In the genomic region with DNA sequence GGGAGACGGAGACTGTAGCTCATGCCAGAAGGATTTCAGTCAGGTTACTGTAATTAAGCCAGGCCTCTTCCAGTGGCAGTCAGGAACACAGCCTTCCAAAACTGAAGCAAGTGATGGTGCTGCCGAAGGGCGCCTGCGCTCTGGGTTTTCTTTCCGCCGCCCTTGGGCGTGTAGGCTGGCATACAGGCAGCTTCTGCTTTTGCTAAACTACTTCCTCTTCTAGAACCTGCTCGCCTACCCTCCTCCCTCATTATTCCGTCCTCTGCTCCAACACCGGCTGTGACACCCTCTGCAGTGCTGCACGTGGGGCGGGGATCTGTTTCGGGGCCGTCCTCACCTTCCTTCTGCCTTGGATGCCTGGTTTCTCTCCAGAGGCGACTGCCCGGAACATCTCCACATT, we compare ENCODE assay signal across 8 mouse cellular contexts. TPM values are rescaled to one million over a fixed set of nuclear protein-coding genes. Genes with fewer than 3 reads are reported as not detected.
DNase-seq lines count a peak whose midpoint lies in the region; ATAC-seq and TF ChIP-seq lines count a peak whose summit lies in the region.

No protein-coding gene starts in this region.

- no peaks in the 10 kb centered on the region for H3K36me3 ChIP-seq in midbrain, embryonic 13.5 days

- TF ChIP-seq CTCF in lung, adult 2 months (IDR thresholded peaks at IDR 0.05; ENCODE audit: insufficient read depth, low read length) = no peak

- H3K27ac ChIP-seq in midbrain, embryonic 13.5 days = no peak overlapping the region

- H3K9ac ChIP-seq in midbrain, embryonic 13.5 days (replicated peaks) = no peak overlapping the region

- no peak overlapping the region for H3K4me2 ChIP-seq in midbrain, embryonic 13.5 days (replicated peaks)

- peaks cover 9% of the 10 kb centered on the region; the same call in 1 of the 2 replicates for H3K4me1 ChIP-seq in lung, adult 2 months (ENCODE audit: control insufficient read depth, insufficient read depth, low read length)
- H3K4me1 ChIP-seq in midbrain, embryonic 13.5 days (replicated peaks) = peaks cover 13% of the 10 kb centered on the region

- no peaks in the 10 kb centered on the region for H3K9me3 ChIP-seq in midbrain, embryonic 13.5 days

- TF ChIP-seq POLR2A in lung, adult 2 months (IDR thresholded peaks at IDR 0.05; ENCODE audit: borderline replicate concordance, extremely low read depth, low read depth, low read length) = no peak

- WGBS in lung, adult 2 months = 70% methylated on average over 16 of the region's 16 CpGs
- 79% methylated on average over 16 of the region's 16 CpGs for WGBS in midbrain, embryonic 13.5 days

- peak; percentile 95 to 97 for ATAC-seq in hematopoietic stem cell, adult 5-6 weeks (replicated peaks in 1 of 2; ENCODE audit: insufficient read depth in 1 of 2, low FRiP score in 2 of 2, low TSS enrichment in 1 of 2, low read depth in 1 of 2, poor library complexity in 2 of 2, severe bottlenecking in 2 of 2)
- ATAC-seq in midbrain, embryonic 13.5 days = no peak

- H3K27me3 ChIP-seq in midbrain, embryonic 13.5 days = no peaks in the 10 kb centered on the region

- peak; percentile 68 to 72 for DNase-seq in lung, adult 18-20 months
- no peak for DNase-seq in lung, adult 2 months
- DNase-seq in naive thymus-derived CD4-positive, alpha-beta T cell, adult 2 months (ENCODE audit: low read depth) = peak; percentile 67
- DNase-seq in thymus, postnatal 10 days (ENCODE audit: low spot score in 2 of 2) = peak; percentile 29 to 48
- no peak for DNase-seq in embryo, embryonic 9.5 days (ENCODE audit: extremely low spot score)
- DNase-seq in urinary bladder, postnatal 25 days (ENCODE audit: low spot score) = no peak

- H3K4me3 ChIP-seq in lung, adult 2 months (replicated peaks; ENCODE audit: extremely low read depth, low read depth, low read length) = no peak overlapping the region
- no peak overlapping the region for H3K4me3 ChIP-seq in midbrain, embryonic 13.5 days (replicated peaks)

RNA-seq across cellular contexts. Expression of gene Prkag2, which starts 18.9 kb away (rescaled TPM):
- 10.9 and 18.0 TPM in 2 replicates for polyA plus RNA-seq in lung, adult 2 months (2012; rRNA removed)
- 75.0 and 99.7 TPM in 2 replicates for total RNA-seq in hematopoietic stem cell, adult 5-6 weeks (2017)
- 74.5 and 76.9 TPM in 2 replicates for polyA plus RNA-seq in midbrain, embryonic 13.5 days (2015; fragmentation: Nextera tagmentation; extraction: Ambion mirVana)

Comparison
In these comparisons a context has a peak if more than half of its experiments do, and no peak if none do; other contexts are left out.
1. DNase-seq: peak in lung, adult 18-20 months (2 of 2), naive thymus-derived CD4-positive, alpha-beta T cell, adult 2 months (single experiment) and thymus, postnatal 10 days (2 of 2); none in lung, adult 2 months (single experiment), embryo, embryonic 9.5 days (single experiment) and urinary bladder, postnatal 25 days (single experiment).